Comparison of ENCODE assay signal across 16 mouse cellular contexts in genomic region chr7:35006661-35007060, GRCm38 (mm10). TPM values are rescaled to one million over a fixed set of nuclear protein-coding genes. Genes with fewer than 3 reads are reported as not detected.
DNase-seq lines count a peak whose midpoint lies in the region; TF ChIP-seq lines count a peak whose summit lies in the region.
"Had no signal": no experiment of that assay in that cellular context is flagged by ENCODE, and none has a peak within 500 bp of the region (broad histone marks: within the 10 kb centered on the region; RNA-seq: fewer than 3 reads in every experiment).

No protein-coding gene starts in this region.

- TF ChIP-seq CTCF in gastrocnemius, adult 2 months (IDR thresholded peaks at IDR 0.05), result no peak

- no peak overlapping the region for H3K27ac ChIP-seq in gastrocnemius, adult 2 months
- H3K27ac ChIP-seq: embryonic facial prominence, embryonic 10.5 days; embryonic facial prominence, embryonic 12.5 days had no signal

- intact Hi-C loops in gastrocnemius, adult 2 months (cut with DNase I), result loop anchor here (10.0 kb wide), 1 partner anchor 332 kb away; no protein-coding TSS in a partner anchor
- intact Hi-C loops in left cerebral cortex, postnatal 4 days (cut with DNase I), result no loop called here

- H3K4me3 ChIP-seq in gastrocnemius, adult 2 months, result no peak overlapping the region
- H3K4me3 ChIP-seq: embryonic facial prominence, embryonic 10.5 days; embryonic facial prominence, embryonic 12.5 days had no signal

- DNase-seq in cerebellum, postnatal 14 days, result peak; percentile 64 to 67
- DNase-seq in cerebellum, postnatal 25 days, result no peak
- peak; percentile 36 for DNase-seq in gastrocnemius, adult 2 months
- DNase-seq in gastrocnemius, postnatal 4 days (ENCODE audit: low spot score in 2 of 2), result no peak
- DNase-seq in left cerebral cortex, postnatal 4 days, result peak; percentile 50
- DNase-seq in left cerebral cortex, adult 11 months (ENCODE audit: low spot score), result no peak
- DNase-seq in natural killer cell, adult 2 months (ENCODE audit: low spot score in 2 of 2), result no peak
- DNase-seq: adrenal gland, adult 2 months; adrenal gland, postnatal 10 days; adrenal gland, postnatal 25 days; cerebellum, adult 11-12 months; cerebellum, adult 2 months; cerebellum, adult 9-10 months; forebrain, postnatal 0 days had no signal

RNA-seq across cellular contexts. Expression of gene Cebpg, which starts 49.7 kb away (rescaled TPM):
- total RNA-seq in gastrocnemius, adult 2 months (2021), result 10 to 100 TPM; 41.0 to 46.0 TPM
- total RNA-seq in gastrocnemius, postnatal 4 days (2021), result 10 to 100 TPM; 23.0 to 24.8 TPM
- total RNA-seq in left cerebral cortex, postnatal 4 days (2021), result 10 to 100 TPM; 26.4 to 27.4 TPM

Comparison
In these comparisons a context has a peak if more than half of its experiments do, and no peak if none do; other contexts are left out.
1. DNase-seq: peak in cerebellum, postnatal 14 days (2 of 2), gastrocnemius, adult 2 months (single experiment) and left cerebral cortex, postnatal 4 days (single experiment); none in cerebellum, postnatal 25 days (0 of 2), gastrocnemius, postnatal 4 days (0 of 2), left cerebral cortex, adult 11 months (single experiment) and natural killer cell, adult 2 months (0 of 2).